Mouse (Mus musculus) layer of hippocampus, adult 2 months (tissue): ENCODE data around the gene Cyp4f17. TPM values are rescaled to one million over a fixed set of nuclear protein-coding genes. Genes with fewer than 3 reads are reported as not detected.
"Not testable (repeated sequence)": the region's sequence is repeated elsewhere in the genome, so short reads cannot be mapped to it uniquely, and the experiment has no call there.

Experiments used
- DNase-seq, 2 experiments: peaks; one replicate each; pipeline ENCODE4 v3.0.0; 2022; ENCODE audit warnings: low spot score in 2 of 2
- H3K27ac ChIP-seq: fragments of 200-600 bp; 2 replicates; pipeline ENCODE4 v1.8.1; 2022
- H3K4me3 ChIP-seq: fragments of 200-600 bp; 2 replicates; pipeline ENCODE4 v1.8.1; 2022; ENCODE audit warnings: mild to moderate bottlenecking
- CTCF ChIP-seq: fragments of 200-600 bp; conservative IDR thresholded peaks from 2 replicates; pipeline ENCODE4 v1.8.1; 2022; ENCODE audit warnings: antibody characterized with exemption, mild to moderate bottlenecking, moderate library complexity
- long read RNA-seq, 2 experiments: library from polyadenylated mRNA; stranded (forward); transcript quantifications; one replicate each; pipeline ENCODE4 v2.0.0; 2021; ENCODE audit warnings: borderline mapping rate in 2 of 2
- total RNA-seq, 2 experiments: library from RNA; stranded (reverse); gene quantifications; 2 replicates each; pipeline ENCODE4 v1.2.3; 2021

The Cyp4f17 gene
- total RNA-seq = 1 to 10 TPM; 3.2 to 4.4 TPM
- long read RNA-seq, experiment 1, partial matches to known transcripts = 0 of 4 reads
- long read RNA-seq, experiment 1, other reads (novel, unspliced or antisense) = 3 of 4 reads
- long read RNA-seq, experiment 2 = 0 reads

- DNase-seq = no peak
- peak within 1 kb of the TSS; percentile 53 for H3K4me3 ChIP-seq
- TF ChIP-seq CTCF = no peak
- peak within 1 kb of the TSS; percentile 85 for H3K27ac ChIP-seq
These were observed at the start of gene Cyp4f17 for GRCm38 (mm10) chr17:32505851-32506728. Gene Cyp4f17 (plus strand): TSS chr17:32506050.

DNA sequence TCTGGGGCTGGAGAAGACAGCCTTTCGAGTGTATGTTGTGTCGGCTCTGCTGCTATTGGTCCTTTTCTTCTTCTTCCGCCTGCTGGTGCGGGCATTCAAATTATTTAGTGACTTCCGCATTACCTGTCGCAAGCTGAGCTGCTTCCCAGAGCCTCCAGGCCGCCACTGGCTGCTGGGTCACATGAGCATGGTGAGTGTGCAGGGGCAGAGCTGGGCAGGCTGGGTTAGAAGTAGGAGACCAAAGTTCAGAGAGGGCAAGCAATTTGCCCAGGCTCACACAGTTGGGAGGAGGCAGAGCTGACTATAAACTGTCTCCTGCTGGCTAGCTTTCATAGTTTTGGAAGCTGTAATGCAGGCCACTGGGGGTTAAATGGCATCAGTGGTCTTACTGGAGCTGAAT is 37.4 kb upstream of the Cyp4f17 start:
- DNase-seq = no peak
- H3K27ac ChIP-seq = no peak overlapping the region
- no peak for TF ChIP-seq CTCF

GRCm38 (mm10) chr17:32470795-32471194 is 35.1 kb upstream of the Cyp4f17 start:
- H3K27ac ChIP-seq = no peak overlapping the region
- TF ChIP-seq CTCF = no peak
- no peak for DNase-seq
- no peak overlapping the region for H3K4me3 ChIP-seq

More for the DNA sequence above, 37.4 kb upstream of the Cyp4f17 start:
- H3K4me3 ChIP-seq = no peak overlapping the region

GRCm38 (mm10) chr17:32472176-32472575 is 33.7 kb upstream of the Cyp4f17 start:
- peak overlapping the region; percentile 70 for H3K27ac ChIP-seq
- TF ChIP-seq CTCF = no peak
- no peak overlapping the region for H3K4me3 ChIP-seq
- peak; percentile 5 to 15 for DNase-seq

- no peak for DNase-seq
- no peak for TF ChIP-seq CTCF
- Histone ChIP-seq H3K27ac (no peak overlapping the region), H3K4me3 (no peak overlapping the region)
These were observed 30.8 kb upstream of the Cyp4f17 start for GRCm38 (mm10) chr17:32474954-32475560.

DNA sequence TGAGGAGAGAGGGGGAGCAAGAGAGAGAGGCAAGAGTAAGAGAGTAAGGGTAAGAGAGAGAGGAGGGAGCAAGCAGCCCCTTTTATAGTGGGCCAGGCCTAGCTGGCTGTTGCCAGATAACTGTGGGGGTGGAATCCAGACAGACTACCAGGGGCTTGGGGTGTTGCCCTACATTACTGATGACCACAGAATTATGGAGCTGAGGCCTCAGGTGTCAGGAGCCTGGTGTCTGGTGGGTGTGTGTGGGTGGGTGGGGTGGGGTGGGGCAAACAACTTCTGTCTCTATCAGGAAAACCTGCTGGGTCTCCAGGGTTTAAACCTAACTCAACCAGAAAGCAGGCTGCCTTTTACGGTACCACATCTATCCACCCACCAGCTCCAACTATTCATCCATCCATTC is 28.6 kb upstream of the Cyp4f17 start:
- no peak for TF ChIP-seq CTCF
- H3K27ac ChIP-seq = no peak overlapping the region
- no peak overlapping the region for H3K4me3 ChIP-seq
- no peak for DNase-seq

GRCm38 (mm10) chr17:32478727-32479126 is 27.1 kb upstream of the Cyp4f17 start:
- H3K4me3 ChIP-seq = no peak overlapping the region
- H3K27ac ChIP-seq = no peak overlapping the region
- no peak for DNase-seq
- TF ChIP-seq CTCF = no peak

DNA sequence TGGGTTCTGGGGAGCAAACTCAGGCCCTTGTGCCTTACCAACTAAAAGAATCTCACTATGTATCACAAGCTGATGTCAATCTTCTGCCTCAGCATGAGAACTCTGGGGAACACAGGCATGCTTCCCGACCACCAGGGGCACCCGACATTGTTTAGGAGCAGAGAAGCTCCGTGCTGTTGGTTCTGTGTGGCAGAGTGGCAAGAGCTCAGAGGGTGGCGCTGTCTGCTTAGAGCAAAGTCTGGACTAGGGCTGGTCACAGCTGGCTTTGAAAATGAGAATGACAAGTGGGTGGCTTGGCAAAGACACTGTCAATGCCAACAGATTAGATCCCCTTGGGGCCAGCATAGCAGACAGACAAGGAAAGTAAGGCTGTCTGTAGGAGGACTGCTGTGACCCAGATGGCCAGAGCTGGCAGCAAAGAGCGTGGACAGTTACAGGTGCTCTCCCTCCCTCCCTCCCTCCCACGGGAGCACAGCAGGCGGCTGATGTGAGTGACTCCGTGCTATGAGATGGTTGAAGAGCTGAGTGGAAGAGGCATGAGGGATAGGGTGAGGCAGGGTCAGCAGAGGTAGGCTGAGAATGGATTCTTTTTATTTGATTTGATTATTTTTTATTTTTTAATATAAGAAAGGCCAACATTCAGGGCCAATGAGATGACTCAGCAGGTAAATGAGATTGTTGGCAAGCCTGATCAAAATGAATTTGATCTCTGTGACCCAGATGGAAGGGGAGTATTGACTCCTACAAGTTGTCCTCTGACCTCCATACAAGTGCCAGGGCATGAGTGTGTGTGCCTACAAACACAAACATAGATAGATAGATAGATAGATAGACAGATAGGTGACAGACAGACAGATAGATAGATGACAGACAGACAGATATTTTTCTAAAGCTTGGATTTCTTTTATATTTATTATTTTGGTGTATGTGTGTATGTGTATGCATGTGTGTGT is 26.0 kb upstream of the Cyp4f17 start:
- no peak for DNase-seq
- Histone ChIP-seq H3K27ac (no peak overlapping the region), H3K4me3 (no peak overlapping the region)
- TF ChIP-seq CTCF = peak; percentile 66

- TF ChIP-seq CTCF = no peak
- no peak for DNase-seq
- H3K27ac ChIP-seq = no peak overlapping the region
- H3K4me3 ChIP-seq = no peak overlapping the region
These were observed 24.1 kb upstream of the Cyp4f17 start for GRCm38 (mm10) chr17:32481766-32482165.

DNA sequence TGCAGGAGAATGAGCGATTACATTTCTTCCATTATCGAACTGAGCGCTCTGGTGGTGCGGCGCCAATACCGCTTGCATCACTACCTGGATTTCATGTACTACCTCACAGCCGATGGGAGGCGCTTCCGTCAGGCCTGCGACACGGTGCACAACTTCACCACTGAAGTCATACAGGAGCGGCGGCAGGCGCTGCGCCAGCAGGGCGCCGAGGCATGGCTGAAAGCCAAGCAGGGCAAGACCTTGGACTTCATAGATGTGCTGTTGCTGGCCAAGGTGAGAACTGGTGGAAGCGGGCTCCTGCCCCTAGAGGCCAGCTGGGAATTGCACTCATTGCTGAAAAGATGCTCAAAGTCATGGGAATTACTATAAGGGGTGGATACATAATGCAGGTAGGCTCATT is 22.6 kb upstream of the Cyp4f17 start:
- DNase-seq = peak; percentile 36 to 54
- H3K4me3 ChIP-seq = peak overlapping the region; percentile 48
- TF ChIP-seq CTCF = peak; percentile 89
- no peak overlapping the region for H3K27ac ChIP-seq

- Histone ChIP-seq H3K27ac (no peak overlapping the region), H3K4me3 (peak overlapping the region; percentile 40)
- no peak for TF ChIP-seq CTCF
- DNase-seq = no peak
These were observed 13.4 kb upstream of the Cyp4f17 start for GRCm38 (mm10) chr17:32492349-32492980.

DNA sequence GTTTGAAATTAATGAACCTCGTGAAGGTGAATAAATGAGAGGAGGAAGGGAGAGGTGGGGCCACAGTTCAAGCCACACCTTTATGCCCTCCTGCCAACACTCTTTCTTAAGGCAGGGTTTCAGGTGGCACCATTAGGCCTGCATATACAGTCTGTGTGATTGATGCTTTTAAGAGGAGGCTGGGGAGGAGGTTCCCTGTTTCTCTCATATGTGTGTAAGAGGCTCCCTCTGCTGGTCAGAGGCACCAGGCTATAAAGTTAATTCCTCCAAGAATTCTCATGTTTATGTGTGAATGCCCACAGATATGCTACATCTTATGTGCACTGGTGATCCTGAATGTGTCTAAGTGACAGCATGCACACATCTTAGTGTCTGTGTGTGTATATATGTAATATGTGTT is 11.2 kb upstream of the Cyp4f17 start:
- Histone ChIP-seq H3K27ac (no peak overlapping the region), H3K4me3 (no peak overlapping the region)
- DNase-seq = peak; percentile 46 to 78
- peak; percentile 92 for TF ChIP-seq CTCF

DNA sequence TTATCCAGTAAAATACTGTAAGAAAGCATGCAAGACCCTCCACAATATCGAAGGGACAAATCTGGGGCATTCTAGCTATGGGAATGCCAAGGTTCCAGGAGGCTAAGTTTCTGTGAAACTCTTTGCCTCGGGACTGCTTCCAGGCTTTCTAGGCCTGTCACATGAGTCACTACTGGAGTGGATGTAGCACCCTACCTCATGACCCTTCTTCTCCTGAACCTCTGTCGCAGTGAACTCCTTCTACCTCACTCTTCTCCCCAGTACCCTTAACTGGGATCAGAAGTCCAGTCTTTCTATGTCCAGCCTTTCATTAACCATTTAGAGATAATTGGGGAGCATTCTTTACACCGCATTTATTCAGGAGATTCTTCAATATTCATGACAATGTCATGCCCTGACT is 5.3 kb upstream of the Cyp4f17 start:
- not testable (repeated sequence) for DNase-seq, H3K4me3 ChIP-seq

More for the DNA sequence above, 5.3 kb upstream of the Cyp4f17 start:
- not testable (repeated sequence) for H3K27ac ChIP-seq
